Mouse (Mus musculus): ENCODE data around the gene Acbd5. TPM values are rescaled to one million over a fixed set of nuclear protein-coding genes. Genes with fewer than 3 reads are reported as not detected.

The Acbd5 gene
- total and polyA plus RNA-seq, 3 experiments = 10.9 to 15.2 (median 13.9) TPM

DNA sequence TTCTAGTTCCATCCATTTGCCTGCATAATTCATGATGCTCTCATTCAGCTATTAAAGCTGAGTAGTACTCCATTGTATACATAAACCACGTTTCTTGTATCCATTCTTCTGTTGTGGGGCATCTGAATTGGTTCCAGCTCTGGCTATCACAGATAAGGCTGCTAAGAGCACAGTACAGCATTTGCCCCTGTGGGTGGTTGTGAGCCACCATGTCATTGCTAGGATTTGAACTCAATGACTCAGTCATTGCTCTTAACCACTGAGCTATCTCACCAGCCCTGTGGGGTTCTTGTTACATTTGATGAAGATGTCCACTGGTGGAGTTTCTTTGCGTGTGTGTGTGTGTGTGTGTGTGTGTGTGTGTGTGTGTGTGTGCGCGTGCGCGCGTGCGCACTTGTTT, 16.6 kb downstream of the Acbd5 start:
- Histone ChIP-seq H3K27ac (ENCODE audit: insufficient read depth, low read depth) (no peak overlapping the region), H3K4me1 (ENCODE audit: control insufficient read depth in 1 of 2, insufficient read depth in 2 of 2) (peaks cover 0 to 17% of the 10 kb centered on the region in 2 experiments; a peak in 3 of 4 replicates), H3K4me2 (ENCODE audit: insufficient read depth, low read depth, poor library complexity, severe bottlenecking) (no peak overlapping the region), H3K9ac (ENCODE audit: insufficient read depth, low read depth) (no peak overlapping the region), H3K27me3 (replicated peaks) (no peaks in the 10 kb centered on the region), H3K79me2 (replicated peaks; ENCODE audit: control insufficient read depth, extremely low read depth, insufficient read depth, poor library complexity, severe bottlenecking) (no peaks in the 10 kb centered on the region), H3K9me3 (replicated peaks; ENCODE audit: low read length) (no peaks in the 10 kb centered on the region), H3K4me3 (replicated peaks in 1 of 3; ENCODE audit: low read depth in 2 of 3, low read length in 2 of 3, poor library complexity in 1 of 3) (no peak overlapping the region), H3K36me3 (replicated peaks in 1 of 2; ENCODE audit: control insufficient read depth in 1 of 2, insufficient read depth in 1 of 2, low read length in 1 of 2) (peaks cover 40 to 64% of the 10 kb centered on the region in 2 experiments)
- in situ Hi-C loops (cut with MboI; ENCODE audit: low pct_ligation_motif_present, low pct_unique_long_range_greater_than_20kb, low sequenced_read_pairs) (no loop called here), dilution Hi-C loops (cut with MboI; ENCODE audit: extremely low pct_ligation_motif_present, extremely low pct_unique_long_range_greater_than_20kb, low sequenced_read_pairs) (no loop called here)
- no peak for DNase-seq (ENCODE audit: extremely low read depth)
- TF ChIP-seq PAX5 (IDR thresholded peaks at IDR 0.05; ENCODE audit: low read length) (no peak), CHD1 (IDR thresholded peaks at IDR 0.05; ENCODE audit: low read depth, low read length) (no peak), POLR2AphosphoS2 (IDR thresholded peaks at IDR 0.05; ENCODE audit: low read depth, low read length) (no peak), TCF12 (IDR thresholded peaks at IDR 0.05; ENCODE audit: low read depth, low read length) (no peak), TBP (conservative IDR thresholded peaks at IDR 0.05; ENCODE audit: low read depth, low read length) (no peak), POLR2A (IDR thresholded peaks at IDR 0.05; ENCODE audit: low read depth, low read length) (no peak), CHD2 (IDR thresholded peaks at IDR 0.05; ENCODE audit: low read length) (no peak), E2F4 (IDR thresholded peaks at IDR 0.05; ENCODE audit: insufficient replicate concordance, low read depth, low read length) (no peak), RCOR1 (conservative IDR thresholded peaks at IDR 0.05; ENCODE audit: low read depth, low read length) (no peak), MXI1 (IDR thresholded peaks at IDR 0.05; ENCODE audit: low read depth, low read length) (no peak), EP300 (IDR thresholded peaks at IDR 0.05; ENCODE audit: low read length) (no peak)

DNA sequence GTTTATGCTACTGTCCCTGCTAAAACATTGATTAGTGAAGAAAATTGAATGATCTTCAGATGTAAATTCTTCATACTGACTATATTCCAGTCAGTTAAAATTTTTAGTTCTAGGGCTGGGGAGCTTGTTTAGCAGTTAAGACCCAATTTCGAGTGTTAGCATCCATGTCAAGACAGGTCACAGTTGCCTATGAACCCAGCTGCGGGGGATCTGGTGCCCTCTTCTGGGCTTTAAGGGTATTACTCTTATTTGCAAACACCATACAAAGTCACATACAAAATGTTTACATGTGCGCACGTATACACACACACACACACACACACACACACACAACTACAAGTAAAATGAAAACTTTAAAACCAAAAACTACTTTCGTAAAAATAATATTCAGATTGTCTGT, 24.2 kb downstream of the Acbd5 start:
- Histone ChIP-seq H3K4me2 (ENCODE audit: insufficient read depth, low read depth, poor library complexity, severe bottlenecking) (no peak overlapping the region), H3K9ac (ENCODE audit: insufficient read depth, low read depth) (no peak overlapping the region), H3K36me3 (replicated peaks in 1 of 2; ENCODE audit: control insufficient read depth in 1 of 2, insufficient read depth in 1 of 2, low read length in 1 of 2) (peaks cover 49 to 68% of the 10 kb centered on the region in 2 experiments), H3K27me3 (replicated peaks) (no peaks in the 10 kb centered on the region), H3K9me3 (replicated peaks; ENCODE audit: low read length) (no peaks in the 10 kb centered on the region), H3K4me1 (ENCODE audit: control insufficient read depth in 1 of 2, insufficient read depth in 2 of 2) (peaks cover 0 to 21% of the 10 kb centered on the region in 2 experiments; a peak in 3 of 4 replicates), H3K79me2 (replicated peaks; ENCODE audit: control insufficient read depth, extremely low read depth, insufficient read depth, poor library complexity, severe bottlenecking) (no peaks in the 10 kb centered on the region), H3K4me3 (replicated peaks in 1 of 3; ENCODE audit: low read depth in 2 of 3, low read length in 2 of 3, poor library complexity in 1 of 3) (no peak overlapping the region), H3K27ac (ENCODE audit: insufficient read depth, low read depth) (no peak overlapping the region)
- DNase-seq (ENCODE audit: extremely low read depth) = peak; percentile 60
- no peak for TF ChIP-seq MXI1 (IDR thresholded peaks at IDR 0.05; ENCODE audit: low read depth, low read length)
- TF ChIP-seq SMC3 (IDR thresholded peaks at IDR 0.05; ENCODE audit: low read depth, low read length) = peak; percentile 70
- no peak for TF ChIP-seq EP300 (IDR thresholded peaks at IDR 0.05; ENCODE audit: low read length)
- TF ChIP-seq USF1 (IDR thresholded peaks at IDR 0.05; ENCODE audit: low read depth, low read length) = no peak
- TF ChIP-seq CTCF (conservative IDR thresholded peaks at IDR 0.05 in 1 of 2, IDR thresholded peaks at IDR 0.05 in 1 of 2; ENCODE audit: low read depth in 2 of 2, low read length in 2 of 2) = peak; percentile 66 to 75
- 0 out of 2 replicates have a peak, but pooled peaks have one; percentile 27 for TF ChIP-seq MYC (IDR thresholded peaks at IDR 0.05; ENCODE audit: low read depth, low read length)
- TF ChIP-seq RCOR1 (conservative IDR thresholded peaks at IDR 0.05; ENCODE audit: low read depth, low read length) = no peak
- TF ChIP-seq RAD21 (IDR thresholded peaks at IDR 0.05; ENCODE audit: low read depth, low read length) = peak; percentile 67
- dilution Hi-C loops (cut with MboI; ENCODE audit: extremely low pct_ligation_motif_present, extremely low pct_unique_long_range_greater_than_20kb, low sequenced_read_pairs) (no loop called here), in situ Hi-C loops (cut with MboI; ENCODE audit: low pct_ligation_motif_present, low pct_unique_long_range_greater_than_20kb, low sequenced_read_pairs) (no loop called here)

Measured in CH12.LX (cell line).